Mouse (Mus musculus) lung, embryonic 14.5 days (tissue): Measurements from ENCODE around the gene Fam193a. TPM values are rescaled to one million over a fixed set of nuclear protein-coding genes. Genes with fewer than 3 reads are reported as not detected.

ENCODE experiments used
- ATAC-seq: fragments of 200-750 bp; cut with Nextera tagmentation; 2 replicates; pipeline ENCODE4 v1.8.0; 2017; ENCODE audit warnings: mild to moderate bottlenecking, moderate TSS enrichment, moderate library complexity; ENCODE audit not compliant: insufficient read depth
- DNase-seq: peaks from one replicate; pipeline ENCODE4 v3.0.0-alpha.2; 2015
- H3K27ac ChIP-seq: fragments of 300-500 bp; sonication (generic); 2 replicates; pipeline ENCODE4 v1.5.1; 2014; ENCODE audit warnings: low read depth, mild to moderate bottlenecking, moderate library complexity
- H3K27me3 ChIP-seq: fragments of 300-500 bp; sonication (generic); 2 replicates; pipeline ENCODE4 v1.6.1; 2014; ENCODE audit warnings: low read length, control low read depth; ENCODE audit not compliant: insufficient read depth
- H3K36me3 ChIP-seq: fragments of 300-500 bp; sonication (generic); 2 replicates; pipeline ENCODE4 v1.6.1; 2014; ENCODE audit warnings: control low read depth; ENCODE audit not compliant: insufficient read depth
- H3K4me1 ChIP-seq: fragments of 300-500 bp; sonication (generic); 2 replicates; pipeline ENCODE4 v1.6.1; 2014; ENCODE audit warnings: antibody characterized with exemption, control low read depth; ENCODE audit not compliant: insufficient read depth
- H3K4me2 ChIP-seq: fragments of 300-500 bp; sonication (generic); 2 replicates; pipeline ENCODE4 v1.6.1; 2014; ENCODE audit warnings: mild to moderate bottlenecking
- H3K4me3 ChIP-seq: fragments of 300-500 bp; sonication (generic); 2 replicates; pipeline ENCODE4 v1.5.1; 2014; ENCODE audit warnings: low read depth, low read length
- H3K9ac ChIP-seq: fragments of 300-500 bp; sonication (generic); 2 replicates; pipeline ENCODE4 v1.6.1; 2014
- H3K9me3 ChIP-seq: fragments of 300-500 bp; sonication (generic); 2 replicates; pipeline ENCODE4 v1.6.1; 2016; ENCODE audit warnings: low read depth, low read length, control low read depth
- CTCF ChIP-seq: IDR thresholded peaks from 2 replicates; pipeline ENCODE4 v1.5.1; 2016; ENCODE audit warnings: antibody characterized with exemption, low read depth
- WGBS: fragments of 180-500 bp; shearing (Covaris S2); extraction: QIAGEN DNeasy Blood & Tissue Kit; methylation state at CpG from one replicate; pipeline ENCODE4 v1.1.7; 2014; 5-methylcytosine and 5-hydroxymethylcytosine counted together
- polyA plus RNA-seq: library from polyadenylated mRNA; unstranded; fragments of >200 nt; fragmentation: Nextera tagmentation; extraction: Ambion mirVana; gene quantifications from 2 replicates; pipeline ENCODE4 v1.2.1, GENCODE M21; 2014

Gene Fam193a
- polyA plus RNA-seq, 1 experiment from 2014 or later: 14.9 TPM

DNA sequence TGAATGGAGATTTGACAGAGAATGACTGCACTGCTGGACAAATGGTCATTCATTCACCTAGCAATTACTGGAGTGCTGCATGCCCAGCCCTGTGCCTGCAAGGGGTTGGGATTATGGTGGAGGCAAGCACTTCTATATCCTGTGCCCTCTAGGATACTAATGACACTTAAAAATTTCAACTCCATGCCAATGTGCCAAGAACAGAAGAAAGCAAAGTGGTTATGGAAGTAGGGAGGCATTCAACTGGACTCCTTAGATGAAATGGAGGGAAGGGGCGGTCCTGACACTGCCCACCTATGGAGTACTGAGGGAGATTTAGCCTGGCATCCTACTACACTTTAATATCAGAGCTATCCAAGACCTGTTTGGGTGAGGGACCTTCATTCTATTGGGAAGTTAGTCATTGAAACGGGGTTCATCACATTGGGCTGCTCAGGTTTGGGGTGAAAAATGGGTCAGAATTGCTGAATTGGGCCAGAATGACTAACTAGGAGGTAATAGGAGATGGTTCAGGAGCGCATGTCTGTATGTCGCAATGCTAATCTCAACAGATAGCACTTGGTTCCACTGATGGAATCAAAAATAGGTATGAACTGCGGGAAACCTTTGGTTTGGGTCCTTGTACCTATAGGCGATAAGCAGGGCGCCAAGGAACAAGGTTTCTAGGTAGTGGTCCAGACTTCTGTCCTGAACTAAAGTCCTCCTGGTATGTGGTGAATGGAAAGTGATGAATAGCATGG lies 1.0 kb upstream of the Fam193a start:
- H3K27me3 ChIP-seq: no peaks in the 10 kb centered on the region
- peaks cover 14% of the 10 kb centered on the region; the same call in 1 of the 2 replicates for H3K4me1 ChIP-seq
- 0 out of 2 replicates have a peak, but pooled peaks cover 8% of the 10 kb centered on the region for H3K36me3 ChIP-seq
- no peak for TF ChIP-seq CTCF
- peak overlapping the region; percentile 54 for H3K27ac ChIP-seq
- H3K9ac ChIP-seq: peak overlapping the region; percentile 67
- DNase-seq (no peak), ATAC-seq (no peak)
- no peaks in the 10 kb centered on the region for H3K9me3 ChIP-seq
- peak overlapping the region; percentile 91 for H3K4me3 ChIP-seq
- H3K4me2 ChIP-seq: peak overlapping the region; percentile 64
- 63% methylated on average over 7 of the region's 7 CpGs for WGBS

- DNase-seq (peak; percentile 42), ATAC-seq (peak; percentile 11; the same call in 1 of the 2 replicates)
- Histone ChIP-seq H3K27me3 (no peaks in the 10 kb centered on the region), H3K9ac (peak overlapping the region; percentile 97), H3K4me2 (peak overlapping the region; percentile 81), H3K9me3 (no peaks in the 10 kb centered on the region), H3K4me3 (peak overlapping the region; percentile 91), H3K36me3 (0 out of 2 replicates have a peak, but pooled peaks cover 4% of the 10 kb centered on the region), H3K27ac (peak overlapping the region; percentile 63), H3K4me1 (peaks cover 14% of the 10 kb centered on the region; the same call in 1 of the 2 replicates)
- under 1% methylated on average over 102 of the region's 114 CpGs for WGBS
- no peak for TF ChIP-seq CTCF
Observed at GRCm38 (mm10) chr5:34370022-34370823, 490 bp downstream of the Fam193a start.

- Histone ChIP-seq H3K9me3 (no peaks in the 10 kb centered on the region), H3K27me3 (no peaks in the 10 kb centered on the region), H3K4me3 (peak overlapping the region; percentile 91), H3K4me1 (peaks cover 14% of the 10 kb centered on the region; the same call in 1 of the 2 replicates), H3K4me2 (peak overlapping the region; percentile 81), H3K36me3 (no peaks in the 10 kb centered on the region), H3K27ac (no peak overlapping the region), H3K9ac (peak overlapping the region; percentile 97)
- ATAC-seq: no peak
- TF ChIP-seq CTCF: no peak
- no peak for DNase-seq
- 23% methylated on average over 8 of the region's 8 CpGs for WGBS
Observed at GRCm38 (mm10) chr5:34370840-34371239, 1.1 kb downstream of the Fam193a start.

DNA sequence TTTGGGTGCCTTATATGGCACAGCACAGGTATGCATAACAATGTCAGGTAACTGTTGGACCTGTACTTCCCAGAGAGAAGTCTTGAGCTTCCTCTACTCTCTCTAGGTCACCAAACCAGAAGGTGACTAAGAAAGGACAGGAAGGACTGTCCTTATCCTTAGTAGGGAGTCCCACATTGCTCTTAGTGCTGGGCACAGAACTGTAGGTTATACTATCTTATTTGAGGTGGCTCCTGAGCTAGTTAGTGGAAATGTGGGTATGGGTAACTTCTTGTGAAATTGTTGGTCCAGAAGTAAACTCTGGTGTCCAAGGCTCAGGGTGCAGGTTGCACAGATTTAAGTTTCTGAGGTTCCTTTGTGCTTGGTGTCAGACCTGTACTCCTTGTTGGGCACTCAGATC lies 2.4 kb downstream of the Fam193a start:
- Histone ChIP-seq H3K27ac (no peak overlapping the region), H3K9ac (no peak overlapping the region), H3K4me1 (peaks cover 14% of the 10 kb centered on the region; the same call in 1 of the 2 replicates), H3K27me3 (no peaks in the 10 kb centered on the region), H3K4me2 (peak overlapping the region; percentile 13; the same call in 1 of the 2 replicates), H3K36me3 (no peaks in the 10 kb centered on the region), H3K4me3 (no peak overlapping the region), H3K9me3 (no peaks in the 10 kb centered on the region)
- ATAC-seq (no peak), DNase-seq (no peak)
- no peak for TF ChIP-seq CTCF

DNA sequence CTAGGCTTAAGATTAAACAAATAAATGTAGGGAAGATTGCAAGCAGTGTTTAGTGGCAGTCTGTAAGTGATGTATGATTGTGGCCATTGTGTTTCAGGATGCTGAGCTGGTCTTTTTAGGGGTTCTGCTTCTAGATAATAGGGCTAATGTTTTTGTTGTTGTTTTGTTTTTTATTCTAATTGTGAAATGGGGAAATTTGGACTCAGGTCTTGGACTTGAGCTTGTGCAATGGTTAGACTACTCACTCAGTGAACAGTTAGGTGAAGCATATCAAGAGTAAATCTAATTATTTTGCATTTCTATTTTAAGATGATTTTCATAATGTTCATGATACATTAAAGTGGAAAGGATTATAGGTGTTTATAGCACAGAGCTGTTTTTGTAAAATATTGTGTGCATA lies 2.8 kb downstream of the Fam193a start:
- Histone ChIP-seq H3K4me2 (no peak overlapping the region), H3K9ac (no peak overlapping the region), H3K4me1 (peaks cover 14% of the 10 kb centered on the region; the same call in 1 of the 2 replicates), H3K4me3 (no peak overlapping the region), H3K9me3 (no peaks in the 10 kb centered on the region), H3K27me3 (no peaks in the 10 kb centered on the region), H3K27ac (no peak overlapping the region), H3K36me3 (no peaks in the 10 kb centered on the region)
- TF ChIP-seq CTCF: no peak
- ATAC-seq (no peak), DNase-seq (no peak)

DNA sequence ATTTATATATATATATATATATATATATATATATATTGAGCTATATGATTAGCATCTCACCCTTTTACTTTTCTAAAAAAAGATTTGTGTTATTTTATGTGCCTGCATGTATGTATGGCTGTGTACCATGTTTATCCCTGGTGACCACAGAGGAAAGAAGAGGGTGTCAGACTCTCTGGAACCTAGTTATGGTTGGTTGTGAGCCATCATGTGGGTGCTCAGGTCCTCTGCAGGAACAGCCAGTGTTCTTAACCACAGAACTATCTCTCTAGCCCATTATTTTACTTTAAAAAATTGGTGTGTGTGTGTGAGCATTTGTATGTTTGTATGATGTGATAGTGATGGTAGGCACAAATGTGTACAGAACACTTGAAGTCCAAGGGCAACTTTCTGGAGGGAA lies 9.1 kb downstream of the Fam193a start:
- no peak for TF ChIP-seq CTCF
- no peak overlapping the region for H3K4me3 ChIP-seq
- H3K27ac ChIP-seq: no peak overlapping the region
- H3K4me2 ChIP-seq: no peak overlapping the region
- no peak for DNase-seq
- no peak for ATAC-seq
- no peak overlapping the region for H3K9ac ChIP-seq
- no peaks in the 10 kb centered on the region for H3K36me3 ChIP-seq
- no peaks in the 10 kb centered on the region for H3K27me3 ChIP-seq
- no peaks in the 10 kb centered on the region for H3K4me1 ChIP-seq
- H3K9me3 ChIP-seq: no peaks in the 10 kb centered on the region

- DNase-seq (no peak), ATAC-seq (no peak)
- H3K4me1 ChIP-seq: no peaks in the 10 kb centered on the region
- H3K27ac ChIP-seq: no peak overlapping the region
- no peaks in the 10 kb centered on the region for H3K36me3 ChIP-seq
- H3K27me3 ChIP-seq: no peaks in the 10 kb centered on the region
- no peak overlapping the region for H3K4me2 ChIP-seq
- no peak for TF ChIP-seq CTCF
- H3K9me3 ChIP-seq: peaks cover 7% of the 10 kb centered on the region; the same call in 1 of the 2 replicates
- H3K9ac ChIP-seq: no peak overlapping the region
- H3K4me3 ChIP-seq: no peak overlapping the region
- WGBS: 86% methylated on average over 2 of the region's 2 CpGs
Observed at GRCm38 (mm10) chr5:34381700-34382099, 12.0 kb downstream of the Fam193a start.
